Mouse (Mus musculus): ENCODE data around the gene Pex5l.

Gene Pex5l

DNA sequence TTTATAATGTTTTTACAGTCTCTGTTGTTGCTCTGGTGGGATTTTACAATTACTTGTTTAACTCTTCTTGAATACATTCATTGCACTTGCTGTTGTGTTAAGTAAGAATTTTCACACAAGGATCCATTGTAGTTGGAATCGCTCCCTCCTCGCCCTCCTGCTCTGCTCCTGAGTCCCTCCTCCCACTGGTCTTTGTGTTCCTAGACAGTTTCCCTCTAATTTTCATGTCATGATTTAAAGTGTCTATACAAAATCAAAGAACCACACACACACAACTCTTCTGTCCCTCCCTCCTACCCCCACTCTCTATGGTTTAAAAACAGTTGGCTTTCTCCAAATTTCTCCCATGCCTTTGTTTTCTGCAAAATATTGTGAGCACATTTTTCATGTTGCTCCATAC is 81.6 kb downstream of the Pex5l start:
- no peak for DNase-seq

- no peak for DNase-seq
Measured at GRCm38 (mm10) chr3:33061016-33061415, 82.0 kb downstream of the Pex5l start.

- DNase-seq = no peak
Measured at GRCm38 (mm10) chr3:33060343-33060937, 82.6 kb downstream of the Pex5l start.

- DNase-seq = no peak
Measured at GRCm38 (mm10) chr3:33048304-33048703, 94.7 kb downstream of the Pex5l start.

DNA sequence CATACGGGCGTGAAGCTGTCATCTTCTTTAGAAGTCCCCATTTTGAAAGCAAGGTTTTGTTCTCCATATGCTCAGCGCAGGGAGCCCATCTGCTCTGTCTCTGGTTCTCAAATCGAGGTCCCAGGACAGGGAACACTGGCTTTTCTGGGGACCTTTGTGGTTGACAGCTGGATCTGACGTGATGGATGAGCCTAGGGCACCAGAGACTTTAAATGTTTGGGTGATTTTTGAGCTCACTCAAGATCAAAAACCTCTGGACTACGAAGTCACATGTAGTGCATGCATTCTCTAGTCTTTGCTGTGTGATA is 98.3 kb downstream of the Pex5l start:
- no peak for DNase-seq

GRCm38 (mm10) chr3:33043896-33044798 is 98.9 kb downstream of the Pex5l start:
- DNase-seq = no peak

DNA sequence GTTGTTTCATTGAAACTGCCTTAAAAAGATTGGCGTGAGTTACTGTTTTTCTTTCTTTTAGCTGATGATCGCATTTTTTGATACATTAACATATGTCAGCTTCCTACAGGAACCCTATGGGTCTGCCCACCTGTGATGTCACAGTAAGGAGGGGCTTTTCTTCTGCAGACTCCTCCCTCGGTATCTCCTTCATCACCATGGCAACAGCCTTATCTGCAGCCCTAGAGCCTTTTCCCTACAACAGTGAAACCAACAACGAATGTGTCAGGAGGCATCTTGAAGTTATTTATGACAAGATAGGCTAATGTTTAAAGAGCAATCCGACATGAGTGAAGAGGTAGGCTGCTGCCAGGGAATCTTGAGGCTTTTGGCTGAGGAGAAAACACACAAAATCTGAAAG is 118.5 kb downstream of the Pex5l start:
- DNase-seq = no peak

- DNase-seq = no peak
Measured at GRCm38 (mm10) chr3:33003901-33004300, 139.1 kb downstream of the Pex5l start.

GRCm38 (mm10) chr3:33001769-33002168 is 141.3 kb downstream of the Pex5l start:
- no peak for DNase-seq

- DNase-seq = no peak
Measured at GRCm38 (mm10) chr3:33000383-33001015, 142.5 kb downstream of the Pex5l start.

GRCm38 (mm10) chr3:32991713-32992575 is 151.1 kb downstream of the Pex5l start:
- DNase-seq = no peak

DNA sequence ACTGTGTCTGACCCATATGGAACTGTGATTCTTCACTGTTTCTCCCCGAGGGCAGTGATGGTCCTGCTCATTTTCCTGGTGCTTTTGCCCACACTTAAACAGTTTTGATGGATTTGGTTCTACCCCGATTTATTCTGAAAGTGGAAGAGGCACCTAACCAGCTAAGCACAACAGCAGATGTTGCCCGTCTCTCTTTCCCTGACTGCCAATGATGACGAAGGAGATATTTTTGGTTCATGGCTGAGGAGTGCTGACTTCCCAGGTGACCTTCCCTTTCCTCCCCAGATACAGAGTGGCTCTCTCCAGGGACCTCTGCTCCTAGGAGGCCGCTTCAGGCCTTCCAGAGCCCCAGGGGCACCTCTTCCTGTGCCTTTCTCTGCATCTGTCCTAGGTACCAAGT is 155.2 kb downstream of the Pex5l start:
- no peak for DNase-seq

DNA sequence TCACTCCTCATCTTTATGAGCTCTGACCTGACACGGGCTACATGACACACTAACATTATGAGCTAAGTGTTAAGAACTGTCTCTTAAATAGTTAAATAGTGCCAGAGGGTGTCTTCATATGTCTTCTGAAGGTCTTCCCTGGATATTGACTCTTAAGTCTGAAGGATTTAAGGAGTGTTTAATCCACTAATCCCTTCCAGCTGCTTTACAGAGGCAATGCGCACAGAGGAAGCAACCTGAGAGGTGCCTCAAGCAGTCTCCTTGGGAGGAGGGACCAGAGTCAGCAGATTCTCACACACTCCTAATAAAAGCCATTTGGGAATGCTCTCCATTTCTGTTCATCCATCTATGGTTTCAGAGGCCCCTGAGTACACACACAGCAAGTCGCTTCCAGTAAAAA is 157.9 kb downstream of the Pex5l start:
- no peak for DNase-seq

DNA sequence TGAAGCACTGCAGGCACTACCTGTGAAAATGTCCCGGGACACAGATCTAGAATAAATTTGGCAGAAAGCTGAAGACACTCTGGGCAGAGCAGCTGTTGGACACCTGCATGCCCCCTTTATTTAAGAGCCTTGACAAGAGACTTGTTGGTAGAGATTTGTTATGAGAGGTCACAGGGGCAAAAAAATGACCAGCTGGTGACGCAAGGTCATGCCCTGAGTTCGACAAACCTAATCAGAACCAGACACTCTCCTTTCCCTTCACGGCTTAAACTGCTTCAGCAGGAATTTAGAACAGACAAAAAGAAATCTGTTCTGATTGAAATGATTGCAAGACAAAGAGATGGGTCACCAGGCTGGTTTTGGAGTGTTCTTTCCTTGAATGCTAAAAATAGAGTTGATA is 163.1 kb downstream of the Pex5l start:
- DNase-seq = no peak

GRCm38 (mm10) chr3:32979238-32979637 is 163.8 kb downstream of the Pex5l start:
- no peak for DNase-seq

GRCm38 (mm10) chr3:32970257-32970656 is 172.8 kb downstream of the Pex5l start:
- DNase-seq = no peak

- DNase-seq = no peak
Measured at GRCm38 (mm10) chr3:32968671-32969425, 174.2 kb downstream of the Pex5l start.

DNA sequence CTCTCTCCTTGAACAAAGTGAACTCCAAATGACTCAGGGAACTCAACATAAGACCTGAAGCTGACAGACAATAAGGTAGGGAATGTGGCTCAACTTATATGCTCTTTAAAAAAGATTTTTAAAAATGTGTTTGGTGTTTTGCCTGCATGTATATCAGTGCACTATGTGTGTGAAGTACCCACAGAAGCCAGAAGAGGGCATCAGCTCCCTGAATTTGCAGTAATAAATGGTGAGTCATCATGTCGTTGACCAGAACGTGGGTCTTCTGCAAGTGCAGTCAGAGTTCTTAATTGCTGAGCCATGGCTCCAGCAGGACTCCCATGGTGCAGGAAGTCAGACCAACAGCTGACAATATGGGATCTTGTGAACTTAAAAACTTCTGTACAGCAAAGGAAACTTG is 177.5 kb downstream of the Pex5l start:
- no peak for DNase-seq

DNA sequence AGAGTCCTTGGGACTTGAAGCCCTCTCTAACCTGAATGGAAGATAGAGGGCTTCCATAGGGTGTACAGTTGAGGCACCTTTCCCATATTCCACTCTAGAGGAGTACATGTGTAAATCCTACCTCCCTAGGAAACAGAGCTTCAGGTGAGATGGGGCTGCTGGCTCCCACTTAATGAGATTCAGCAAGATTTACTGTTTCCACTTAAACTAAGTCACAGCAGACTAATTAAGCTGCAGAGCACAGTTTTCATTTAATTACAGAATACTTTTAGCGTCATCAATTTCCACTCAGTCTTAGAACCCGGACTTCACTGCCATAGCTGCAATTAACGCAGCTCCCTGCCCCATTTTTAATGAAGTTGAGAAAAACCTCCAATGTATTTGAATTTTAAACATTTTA is 181.6 kb downstream of the Pex5l start:
- no peak for DNase-seq

DNA sequence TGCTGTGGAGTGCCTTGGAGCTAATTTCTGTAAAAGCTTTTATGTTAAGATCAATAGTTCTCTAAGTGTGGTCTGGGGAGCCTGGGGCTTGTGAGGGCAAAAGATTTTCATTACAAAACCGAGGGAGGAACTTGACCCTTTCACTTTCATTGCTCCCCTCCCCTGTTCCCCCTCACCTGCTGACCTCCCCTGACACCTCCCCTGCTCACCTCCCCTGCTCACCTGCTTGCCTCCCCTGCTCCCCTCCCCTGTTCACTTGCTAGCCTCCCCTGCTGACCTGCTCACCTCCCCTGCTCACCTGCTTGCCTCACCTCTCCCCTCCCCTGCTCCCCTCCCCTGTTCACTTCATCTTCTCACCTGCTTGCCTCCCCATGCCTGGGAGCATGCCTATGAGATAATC is 191.7 kb downstream of the Pex5l start:
- no peak for DNase-seq

DNA sequence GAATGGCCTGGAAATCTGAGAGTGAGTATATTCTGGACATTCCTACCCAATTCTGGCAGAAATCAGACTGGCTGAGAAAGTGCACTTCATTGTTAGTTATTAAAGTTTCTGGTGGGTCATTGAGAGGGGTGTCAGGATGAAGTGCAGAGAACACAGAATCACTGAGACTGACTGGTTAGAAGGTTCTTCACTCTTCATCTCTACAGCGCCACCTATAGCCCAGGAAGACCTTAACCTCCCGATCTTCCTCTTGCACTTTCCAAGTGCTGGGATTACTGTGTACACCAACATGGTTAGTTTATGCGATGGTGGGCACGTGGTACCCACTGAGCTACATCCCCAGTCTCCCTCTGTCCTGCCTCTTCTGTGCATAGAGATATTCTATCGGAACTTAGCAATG is 195.6 kb downstream of the Pex5l start:
- DNase-seq = no peak

GRCm38 (mm10) chr3:32939802-32940501 is 203.1 kb downstream of the Pex5l start:
- no peak for DNase-seq
